8 mouse cellular contexts compared by ENCODE assay signal in the genomic region with DNA sequence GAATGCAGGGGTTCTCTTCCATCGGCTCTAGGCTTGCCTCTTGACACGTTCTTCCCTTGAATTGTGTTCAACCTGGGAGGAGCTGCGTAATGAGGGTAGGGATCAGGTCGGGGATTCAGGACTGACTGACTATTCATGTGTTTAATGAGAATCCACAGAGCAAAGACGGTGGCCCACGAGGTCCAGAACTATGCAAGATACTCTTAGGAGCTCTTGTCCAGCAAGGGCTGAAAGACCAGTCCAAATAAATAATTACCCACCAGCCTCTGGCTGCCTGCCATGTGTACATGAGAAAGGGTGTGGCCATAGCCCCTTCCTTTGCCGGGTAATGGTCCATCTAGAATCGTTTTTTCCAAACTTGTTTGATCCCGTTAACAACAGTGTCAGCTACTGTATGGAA. TPM values are rescaled to one million over a fixed set of nuclear protein-coding genes. Genes with fewer than 3 reads are reported as not detected.
DNase-seq lines count a peak whose midpoint lies in the region; ATAC-seq and TF ChIP-seq lines count a peak whose summit lies in the region.

No protein-coding gene starts in this region.

- H3K27me3 ChIP-seq in hindbrain, embryonic 10.5 days (ENCODE audit: insufficient read depth, poor library complexity, severe bottlenecking) = no peaks in the 10 kb centered on the region
- no peaks in the 10 kb centered on the region for H3K27me3 ChIP-seq in hindbrain, embryonic 11.5 days (ENCODE audit: control insufficient read depth, insufficient read depth, low read length)
- H3K27me3 ChIP-seq in forebrain, embryonic 13.5 days = no peaks in the 10 kb centered on the region
- no peaks in the 10 kb centered on the region for H3K27me3 ChIP-seq in kidney, postnatal 0 days (ENCODE audit: insufficient read depth, low read length)
- H3K27me3 ChIP-seq in midbrain, postnatal 0 days (ENCODE audit: insufficient read depth, low read length) = no peaks in the 10 kb centered on the region

- H3K4me2 ChIP-seq in hindbrain, embryonic 11.5 days (replicated peaks; ENCODE audit: low read depth, low read length) = no peak overlapping the region
- peak overlapping the region; percentile 94 for H3K4me2 ChIP-seq in forebrain, embryonic 13.5 days
- peak overlapping the region; percentile 17 for H3K4me2 ChIP-seq in kidney, postnatal 0 days (ENCODE audit: low read length)
- peak overlapping the region; percentile 21; the same call in 1 of the 2 replicates for H3K4me2 ChIP-seq in midbrain, postnatal 0 days (ENCODE audit: low read depth, low read length, poor library complexity, severe bottlenecking)

- H3K36me3 ChIP-seq in hindbrain, embryonic 10.5 days = no peaks in the 10 kb centered on the region
- H3K36me3 ChIP-seq in hindbrain, embryonic 11.5 days (ENCODE audit: control insufficient read depth, insufficient read depth, low read length) = no peaks in the 10 kb centered on the region
- 0 out of 2 replicates have a peak, but pooled peaks cover 3% of the 10 kb centered on the region for H3K36me3 ChIP-seq in forebrain, embryonic 13.5 days (ENCODE audit: poor library complexity, severe bottlenecking)
- 0 out of 2 replicates have a peak, but pooled peaks cover 2% of the 10 kb centered on the region for H3K36me3 ChIP-seq in kidney, postnatal 0 days (ENCODE audit: insufficient read depth, low read length)
- H3K36me3 ChIP-seq in midbrain, postnatal 0 days (ENCODE audit: insufficient read depth, low read length) = no peaks in the 10 kb centered on the region

- no peak for DNase-seq in hindbrain, embryonic 10.5 days (ENCODE audit: low spot score)
- no peak for DNase-seq in hindbrain, embryonic 11.5 days (ENCODE audit: low spot score)
- DNase-seq in kidney, postnatal 0 days (ENCODE audit: low spot score) = peak; percentile 60
- no peak for DNase-seq in midbrain, postnatal 0 days (ENCODE audit: low spot score)
- DNase-seq in frontal cortex, postnatal 36 days (ENCODE audit: low spot score in 2 of 2) = no peak
- no peak for DNase-seq in spleen, postnatal 10 days (ENCODE audit: low spot score in 2 of 2)

- peak overlapping the region; percentile 98 for H3K27ac ChIP-seq in hindbrain, embryonic 10.5 days
- H3K27ac ChIP-seq in hindbrain, embryonic 11.5 days (ENCODE audit: low read depth, low read length) = no peak overlapping the region
- H3K27ac ChIP-seq in forebrain, embryonic 13.5 days = peak overlapping the region; percentile 2; the same call in 1 of the 2 replicates
- peak overlapping the region; percentile 73 for H3K27ac ChIP-seq in kidney, postnatal 0 days
- no peak overlapping the region for H3K27ac ChIP-seq in midbrain, postnatal 0 days (ENCODE audit: low read depth, low read length)

- H3K4me3 ChIP-seq in hindbrain, embryonic 10.5 days = no peak overlapping the region
- no peak overlapping the region for H3K4me3 ChIP-seq in hindbrain, embryonic 11.5 days (ENCODE audit: low read depth, low read length)
- H3K4me3 ChIP-seq in forebrain, embryonic 13.5 days = 0 out of 2 replicates have a peak overlapping the region, but pooled peaks have one; percentile 3
- H3K4me3 ChIP-seq in kidney, postnatal 0 days (replicated peaks; ENCODE audit: low read depth, low read length) = no peak overlapping the region
- no peak overlapping the region for H3K4me3 ChIP-seq in midbrain, postnatal 0 days (ENCODE audit: low read depth, low read length)

- no peak for ATAC-seq in hindbrain, embryonic 11.5 days (ENCODE audit: low FRiP score)
- ATAC-seq in forebrain, embryonic 13.5 days = no peak
- no peak for ATAC-seq in kidney, postnatal 0 days (replicated peaks; ENCODE audit: low FRiP score, low read depth)
- no peak for ATAC-seq in midbrain, postnatal 0 days (ENCODE audit: low FRiP score)
- ATAC-seq in activated CD4-positive, CD25-positive, alpha-beta regulatory T cell, adult 4 months = no peak

- WGBS in hindbrain, embryonic 10.5 days = 66% methylated on average over 9 of the region's 9 CpGs
- WGBS in hindbrain, embryonic 11.5 days = 53% methylated on average over 9 of the region's 9 CpGs
- 12% methylated on average over 9 of the region's 9 CpGs for WGBS in forebrain, embryonic 13.5 days
- 13% methylated on average over 9 of the region's 9 CpGs for WGBS in kidney, postnatal 0 days
- 24% methylated on average over 9 of the region's 9 CpGs for WGBS in midbrain, postnatal 0 days

- TF ChIP-seq CTCF in kidney, postnatal 0 days (IDR thresholded peaks at IDR 0.05; ENCODE audit: low read depth) = no peak
- TF ChIP-seq CTCF in midbrain, postnatal 0 days (IDR thresholded peaks at IDR 0.05) = no peak

- H3K4me1 ChIP-seq in hindbrain, embryonic 10.5 days (replicated peaks) = peaks cover 83% of the 10 kb centered on the region
- peaks cover 34% of the 10 kb centered on the region for H3K4me1 ChIP-seq in hindbrain, embryonic 11.5 days (replicated peaks; ENCODE audit: control insufficient read depth, insufficient read depth, low read length)
- H3K4me1 ChIP-seq in forebrain, embryonic 13.5 days = peaks cover 76% of the 10 kb centered on the region
- H3K4me1 ChIP-seq in kidney, postnatal 0 days (replicated peaks; ENCODE audit: insufficient read depth, low read length) = peaks cover 66% of the 10 kb centered on the region
- peaks cover 40% of the 10 kb centered on the region for H3K4me1 ChIP-seq in midbrain, postnatal 0 days (ENCODE audit: insufficient read depth, low read length)

- H3K9me3 ChIP-seq in hindbrain, embryonic 10.5 days = no peaks in the 10 kb centered on the region
- no peaks in the 10 kb centered on the region for H3K9me3 ChIP-seq in hindbrain, embryonic 11.5 days (ENCODE audit: control insufficient read depth, low read length)
- H3K9me3 ChIP-seq in forebrain, embryonic 13.5 days (replicated peaks) = no peaks in the 10 kb centered on the region
- H3K9me3 ChIP-seq in kidney, postnatal 0 days (replicated peaks; ENCODE audit: low read length) = no peaks in the 10 kb centered on the region
- no peaks in the 10 kb centered on the region for H3K9me3 ChIP-seq in midbrain, postnatal 0 days (ENCODE audit: low read length)

- no peak overlapping the region for H3K9ac ChIP-seq in hindbrain, embryonic 11.5 days (ENCODE audit: low read depth, low read length)
- H3K9ac ChIP-seq in forebrain, embryonic 13.5 days = peak overlapping the region; percentile 45; the same call in 1 of the 2 replicates
- H3K9ac ChIP-seq in kidney, postnatal 0 days (ENCODE audit: low read depth, low read length) = no peak overlapping the region
- H3K9ac ChIP-seq in midbrain, postnatal 0 days (replicated peaks; ENCODE audit: low read length, poor library complexity, severe bottlenecking) = no peak overlapping the region

RNA-seq across cellular contexts. Expression of gene Zmiz1, which starts 4.9 kb away (rescaled TPM):
- polyA plus RNA-seq in hindbrain, embryonic 10.5 days (2016; fragmentation: Nextera tagmentation; extraction: Ambion mirVana) = 44.4 and 60.1 TPM in 2 replicates
- 47.5 and 57.0 TPM in 2 replicates for polyA plus RNA-seq in hindbrain, embryonic 11.5 days (2014; fragmentation: Nextera tagmentation; extraction: Ambion mirVana)
- polyA plus RNA-seq in forebrain, embryonic 13.5 days (2015; fragmentation: Nextera tagmentation; extraction: Ambion mirVana) = 57.2 and 61.3 TPM in 2 replicates
- polyA plus RNA-seq in kidney, postnatal 0 days (2015; fragmentation: Nextera tagmentation; extraction: Ambion mirVana) = 25.0 and 26.6 TPM in 2 replicates
- 130 and 134 TPM in 2 replicates for total RNA-seq in midbrain, postnatal 0 days (2014; rRNA removed)
- 44.0 and 51.7 TPM in 2 replicates for polyA plus RNA-seq in midbrain, postnatal 0 days (2015; fragmentation: Nextera tagmentation; extraction: Ambion mirVana)
- 10 to 100 TPM; 23.8 to 27.9 TPM for polyA plus RNA-seq in activated CD4-positive, CD25-positive, alpha-beta regulatory T cell, adult 4 months (2017; shearing (Covaris generic))

Comparison
In these comparisons a context has a peak if more than half of its experiments do, and no peak if none do; other contexts are left out.
1. H3K27ac ChIP-seq: peak in hindbrain, embryonic 10.5 days (single experiment), forebrain, embryonic 13.5 days (single experiment) and kidney, postnatal 0 days (single experiment); none in hindbrain, embryonic 11.5 days (single experiment) and midbrain, postnatal 0 days (single experiment).